Mouse (Mus musculus) embryonic fibroblast, embryonic 13.5 days (primary cell): ENCODE results near the gene 4930455H04Rik.

Experiments
- CTCF ChIP-seq: IDR thresholded peaks from 2 replicates; pipeline ENCODE4 v1.5.1; 2011; ENCODE audit warnings: mild to moderate bottlenecking, control low read depth, low read length, moderate library complexity, borderline replicate concordance; ENCODE audit not compliant: insufficient read depth
- POLR2A ChIP-seq: IDR thresholded peaks from 2 replicates; pipeline ENCODE4 v1.6.1; 2011; ENCODE audit warnings: low read depth, mild to moderate bottlenecking, control low read depth, low read length, moderate library complexity

DNA sequence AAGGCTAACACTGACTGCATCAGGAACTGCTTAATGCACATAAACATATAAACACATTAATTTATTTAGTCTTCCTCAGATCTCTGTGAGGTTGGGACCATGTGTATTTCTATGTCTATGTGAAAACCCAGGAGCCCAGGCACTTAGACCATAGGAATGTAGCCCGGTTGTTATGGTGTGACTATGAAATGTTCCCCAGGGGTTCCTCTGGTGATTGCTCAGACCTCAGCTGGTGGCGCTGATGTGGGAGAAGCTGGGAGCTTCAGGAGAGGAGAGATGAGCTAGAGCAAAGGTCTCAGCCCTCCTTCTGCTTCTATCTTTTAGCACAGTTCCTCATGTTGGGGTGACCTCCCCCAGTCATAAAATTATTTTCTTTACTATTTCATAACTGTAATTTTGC lies 7.7 kb upstream of the 4930455H04Rik start:
- TF ChIP-seq CTCF (no peak), POLR2A (no peak)
